Mouse (Mus musculus) lung, postnatal 25 days (tissue): ENCODE data around the gene Hic2.

Experiments used
- DNase-seq: peaks from one replicate; pipeline ENCODE4 v3.0.0; 2022; ENCODE audit warnings: low spot score

Hic2 gene

GRCm38 (mm10) chr16:17276164-17277151, 43.1 kb downstream of the Hic2 start:
- peak; percentile 93 for DNase-seq

DNA sequence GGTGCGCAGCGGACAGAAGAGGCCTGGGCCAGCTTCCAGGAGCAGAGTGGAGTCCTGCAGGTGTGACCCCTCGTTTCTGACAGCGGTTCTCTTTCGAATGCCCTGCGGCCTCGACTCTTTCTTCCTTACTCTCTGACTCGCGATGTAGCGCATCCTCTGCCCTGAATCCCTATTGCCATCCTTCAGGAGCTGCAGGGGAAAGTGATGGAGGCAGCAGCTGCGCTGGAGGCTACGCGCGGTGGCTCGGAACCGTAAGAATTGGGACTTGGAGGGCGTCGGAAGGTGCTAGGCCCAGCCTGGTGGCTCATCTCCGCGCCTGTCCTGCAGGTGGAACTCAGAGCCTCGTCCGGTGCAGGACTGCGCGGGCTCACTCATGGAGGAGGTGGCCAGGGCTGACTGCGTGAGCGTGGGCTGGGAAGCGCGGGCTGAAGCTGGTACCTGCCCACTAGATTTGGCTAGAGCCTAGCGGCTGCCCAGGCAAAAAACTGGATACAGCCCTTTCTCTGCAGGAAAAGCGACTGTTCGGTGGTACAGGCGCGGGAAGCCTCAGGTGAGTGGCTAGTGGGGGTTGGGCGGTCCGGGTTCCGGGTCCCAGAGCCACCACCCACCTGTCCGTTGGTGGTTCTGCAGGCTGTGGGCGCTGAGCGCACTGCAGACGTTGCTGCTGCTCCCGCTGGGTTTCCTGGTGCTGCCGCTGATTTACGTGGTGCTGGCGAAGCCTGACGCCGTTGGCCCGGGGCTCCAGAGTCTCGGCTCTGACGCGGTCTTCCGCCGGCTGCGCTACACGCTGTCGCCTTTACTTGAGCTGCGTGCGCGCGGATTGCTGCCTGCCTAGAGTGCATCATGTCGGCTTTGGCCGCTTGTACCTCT, 44.2 kb downstream of the Hic2 start:
- DNase-seq, result no peak

DNA sequence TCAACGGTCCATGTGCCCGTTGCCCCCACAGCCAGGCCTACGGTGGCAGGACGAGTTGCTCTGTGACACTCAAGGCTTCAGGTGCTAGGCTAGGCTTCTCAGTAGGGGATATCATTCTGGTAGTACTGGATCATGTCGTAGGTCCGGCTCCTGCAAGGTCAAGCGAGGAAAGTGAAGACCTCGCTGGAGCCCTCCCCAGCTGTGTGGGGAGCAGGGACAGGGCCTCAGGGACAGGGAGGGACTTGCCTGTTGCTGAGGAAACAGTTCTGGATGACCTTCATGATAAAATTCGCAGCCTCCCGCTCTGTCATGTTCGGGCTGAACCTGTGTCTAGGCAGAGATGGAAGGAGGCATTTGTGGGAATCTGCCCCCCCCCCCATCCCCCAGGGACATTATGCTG, 47.1 kb downstream of the Hic2 start:
- no peak for DNase-seq

DNA sequence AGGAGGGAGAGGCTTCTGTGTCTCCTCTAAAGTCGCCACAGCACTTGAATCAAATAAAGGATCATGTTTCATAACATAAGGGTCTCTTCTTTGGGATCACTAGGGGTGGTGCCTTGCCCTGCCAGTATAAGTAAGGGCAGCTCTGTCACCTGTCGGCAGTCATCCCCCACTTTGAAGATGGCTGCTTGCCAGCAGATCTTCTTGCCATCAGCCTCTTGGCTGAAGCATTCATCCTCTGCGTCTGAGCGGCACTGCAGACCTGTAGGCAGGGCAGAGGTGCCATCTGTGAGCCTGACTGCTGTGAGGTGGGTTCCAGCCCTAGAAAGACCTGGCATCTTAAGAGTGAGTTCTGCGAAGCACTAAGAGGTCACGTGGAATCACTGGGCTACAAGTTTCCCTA, 49.8 kb downstream of the Hic2 start:
- no peak for DNase-seq

- DNase-seq, result no peak
Measured at GRCm38 (mm10) chr16:17287103-17287502, 53.7 kb downstream of the Hic2 start.

DNA sequence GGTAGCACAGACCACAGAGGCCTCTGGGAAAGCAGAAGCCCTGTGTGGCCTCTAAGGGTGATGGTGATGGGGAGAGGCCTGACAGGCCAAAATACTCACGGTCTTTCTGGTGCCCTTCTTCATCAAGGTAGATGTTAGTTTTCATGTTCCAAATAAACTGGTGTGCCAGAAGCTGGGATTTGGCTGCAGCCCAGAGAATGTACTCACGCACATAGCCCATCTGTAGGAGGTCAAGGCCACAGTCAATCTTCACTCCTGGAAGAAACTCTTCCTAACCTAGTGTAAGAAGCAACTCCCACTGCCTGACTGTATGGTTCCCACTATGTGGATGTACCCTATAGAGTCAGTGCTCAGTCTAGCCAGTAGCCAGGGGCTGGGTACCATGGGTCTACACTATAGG, 57.6 kb downstream of the Hic2 start:
- DNase-seq, result no peak

- DNase-seq, result peak; percentile 61
Measured at GRCm38 (mm10) chr16:17292751-17293150, 59.4 kb downstream of the Hic2 start.

GRCm38 (mm10) chr16:17300818-17301217, 67.4 kb downstream of the Hic2 start:
- DNase-seq, result no peak

DNA sequence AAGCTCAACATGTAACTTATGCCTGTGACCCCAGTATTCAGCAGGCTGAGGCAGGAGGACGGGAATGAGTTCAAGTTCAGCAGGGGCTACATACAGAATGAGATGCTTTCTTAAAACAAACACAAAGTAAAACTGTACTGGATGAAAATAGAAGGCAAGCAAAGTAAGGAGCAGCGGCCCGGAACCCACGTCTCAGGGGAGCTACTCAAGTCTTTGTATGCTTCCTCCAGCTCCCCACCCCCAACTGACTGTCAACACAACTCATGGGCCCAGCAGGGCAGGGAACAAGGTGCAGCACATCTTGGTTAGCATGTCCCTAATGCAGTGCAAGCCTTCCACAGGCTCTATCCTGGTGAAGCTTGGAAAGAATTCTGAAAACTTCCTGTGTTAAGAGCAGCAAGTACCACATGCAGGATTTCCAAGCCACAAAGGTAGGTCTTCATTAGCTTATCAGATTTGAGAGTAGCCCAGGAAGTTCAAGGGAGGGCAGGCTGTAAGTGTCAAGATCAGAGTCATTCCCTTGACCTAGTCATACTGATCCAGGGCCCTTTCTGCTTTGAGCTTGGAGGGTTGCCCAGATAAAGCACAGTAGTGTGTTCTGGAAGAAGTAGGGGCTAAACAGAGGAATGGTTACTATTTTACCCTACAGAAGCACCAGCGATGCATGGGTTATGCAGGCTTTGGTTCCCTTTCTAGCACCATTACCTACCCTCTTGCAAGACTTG, 70.3 kb downstream of the Hic2 start:
- DNase-seq, result no peak

GRCm38 (mm10) chr16:17307461-17307860, 74.1 kb downstream of the Hic2 start:
- DNase-seq, result no peak

GRCm38 (mm10) chr16:17309036-17309435, 75.7 kb downstream of the Hic2 start:
- DNase-seq, result peak; percentile 36

DNA sequence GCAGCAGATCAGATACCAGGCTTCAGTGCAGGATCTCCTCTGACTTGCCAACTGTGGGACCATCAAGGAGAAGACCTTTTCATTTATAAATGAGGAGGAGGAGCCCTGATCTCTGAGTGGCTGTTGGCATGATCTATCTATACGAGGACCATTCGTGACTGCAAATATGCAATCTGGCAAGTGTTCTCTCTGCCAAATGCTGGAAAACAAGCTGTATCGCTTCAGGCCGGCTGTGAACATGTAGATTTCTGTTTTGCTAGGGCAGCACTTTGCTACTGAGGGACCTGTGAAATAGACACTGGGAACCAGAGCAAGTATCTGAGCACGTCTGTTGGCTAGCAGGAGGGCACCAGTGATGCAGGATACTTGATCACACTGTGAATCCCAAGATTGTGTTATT, 79.2 kb downstream of the Hic2 start:
- no peak for DNase-seq
